Mouse (Mus musculus): ENCODE results near the gene Gm27179. TPM values are rescaled to one million over a fixed set of nuclear protein-coding genes. Genes with fewer than 3 reads are reported as not detected.
"Not testable (repeated sequence)": the region's sequence is repeated elsewhere in the genome, so short reads cannot be mapped to it uniquely, and the experiment has no call there.

The Gm27179 gene
- not detected for total RNA-seq (2021)

DNA sequence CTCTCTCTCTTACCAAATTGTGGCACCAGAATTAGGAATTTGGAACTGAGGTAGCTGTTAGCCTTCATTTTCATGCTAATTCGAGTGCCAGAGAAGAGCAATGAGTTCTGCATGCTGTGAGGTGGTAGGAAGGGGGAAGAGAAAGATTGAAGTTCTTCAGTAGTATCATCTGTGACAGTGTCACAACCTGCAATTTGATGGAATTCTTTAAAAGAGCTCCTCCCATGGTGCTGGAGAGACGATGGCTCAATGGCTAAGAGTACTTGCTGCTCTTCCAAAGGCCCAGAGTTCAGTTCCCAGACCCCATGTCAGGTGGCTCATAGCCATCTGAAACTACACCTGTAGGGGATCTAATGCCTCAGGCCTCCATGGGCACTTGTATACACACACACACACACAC is at the start of gene Gm27179:
TSS of gene Gm27179 (minus strand) at position 101 of the 400 bp plus-strand sequence.
- intact Hi-C loops (cut with DNase I); DNase-seq: not testable (repeated sequence)

DNA sequence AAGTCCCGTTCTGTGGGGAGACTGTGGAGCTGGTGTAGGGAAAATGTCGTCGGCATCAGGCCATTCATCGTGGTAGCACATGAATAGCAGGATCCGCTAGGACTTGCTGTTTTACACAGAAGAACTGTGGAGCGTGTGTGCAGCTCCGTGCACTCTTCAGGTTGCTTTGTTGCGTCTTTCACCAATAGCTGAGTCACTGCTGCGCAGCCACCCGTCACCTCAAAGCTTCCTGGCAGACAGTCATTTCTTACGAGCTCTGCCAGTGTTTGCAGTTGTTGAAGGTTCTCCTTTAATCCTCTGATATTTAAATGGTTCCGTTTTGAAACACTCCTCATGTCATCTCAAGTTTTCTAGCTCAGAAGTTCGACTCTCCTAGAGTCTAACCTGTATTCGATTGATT is 45.2 kb upstream of the Gm27179 start:
- intact Hi-C loops (cut with DNase I); DNase-seq: not testable (repeated sequence)

DNA sequence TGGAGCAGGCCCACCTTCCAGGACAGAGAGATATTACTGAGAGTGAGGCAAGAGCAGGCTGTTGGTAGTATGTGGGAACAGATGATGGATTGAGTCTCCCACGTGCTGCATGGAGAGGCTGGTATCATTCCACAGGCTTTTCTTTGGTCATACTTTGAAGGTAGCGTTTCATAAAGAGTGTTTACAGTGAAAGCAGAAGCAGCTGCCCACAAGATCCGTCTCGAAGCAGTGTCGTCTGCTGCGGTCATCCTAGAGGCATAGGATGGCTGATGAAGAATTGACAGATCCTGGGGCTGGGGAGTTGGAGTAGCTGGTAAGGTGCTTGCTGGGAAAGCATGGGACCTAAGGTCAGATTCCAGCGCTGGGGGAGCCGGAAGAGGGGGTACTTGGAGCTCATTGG is 44.5 kb upstream of the Gm27179 start:
- DNase-seq; intact Hi-C loops (cut with DNase I): not testable (repeated sequence)

DNA sequence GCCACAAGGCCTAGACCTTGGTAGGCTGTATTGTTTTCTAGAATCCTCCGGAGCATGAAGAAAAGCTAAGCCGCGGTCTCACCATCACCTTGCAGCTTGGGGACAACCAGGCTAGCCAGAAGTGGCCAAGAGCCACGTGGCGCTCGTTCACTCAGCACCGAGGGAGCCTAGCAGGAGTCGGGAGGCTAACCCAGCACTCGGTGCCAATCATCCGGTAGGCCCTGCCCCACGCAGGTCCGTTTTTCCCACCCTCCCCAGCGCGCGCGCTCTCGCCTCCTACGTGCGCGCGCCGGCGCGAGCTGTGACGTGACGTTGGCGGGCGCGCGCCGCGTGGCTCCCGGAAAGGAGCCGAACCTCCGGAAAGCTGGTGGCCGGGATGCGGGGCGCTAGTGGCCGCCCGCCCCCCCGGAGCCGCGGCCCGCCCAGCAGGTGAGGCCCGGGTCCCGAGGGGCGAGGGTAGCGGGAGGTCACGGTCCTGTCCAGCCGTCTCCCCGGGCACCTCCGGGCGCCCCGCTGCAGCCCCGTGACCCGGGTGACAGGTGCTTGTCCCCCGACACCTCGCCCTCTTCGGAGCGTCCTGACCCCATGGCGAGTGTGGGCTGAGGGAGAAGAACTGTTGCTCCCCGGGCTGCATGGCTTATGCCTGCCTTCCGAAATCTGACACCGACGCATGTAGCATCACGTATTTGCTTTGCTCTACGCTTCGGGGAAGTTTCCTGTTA is 42.9 kb upstream of the Gm27179 start, which contains the start of gene Entpd4b:
TSS of gene Entpd4b (plus strand) at position 315 of the 722 bp plus-strand sequence.
- intact Hi-C loops (cut with DNase I), result not testable (repeated sequence)

DNA sequence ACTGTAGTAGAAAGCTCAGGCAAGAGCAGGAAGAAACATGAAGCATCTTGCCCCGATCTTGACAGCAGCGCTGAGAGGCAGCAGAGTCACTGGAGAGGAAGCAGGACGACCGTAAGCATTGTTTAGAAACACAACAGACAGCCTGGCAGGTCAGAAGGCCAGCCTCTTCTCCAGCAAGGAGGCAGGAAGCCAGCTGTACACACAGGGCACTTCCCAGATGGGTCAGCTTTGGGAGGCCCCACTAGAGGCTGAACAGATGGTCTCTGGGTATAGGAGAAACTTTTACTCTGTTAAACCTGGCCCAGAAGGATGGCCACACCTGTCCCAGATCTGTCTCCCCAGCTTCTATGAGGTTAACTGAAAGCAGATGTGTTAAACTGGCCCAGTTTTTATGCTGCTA is 35.0 kb upstream of the Gm27179 start:
- intact Hi-C loops (cut with DNase I); DNase-seq: not testable (repeated sequence)

More for the DNA sequence above, 42.9 kb upstream of the Gm27179 start, which contains the start of gene Entpd4b:
- DNase-seq, result not testable (repeated sequence)

DNA sequence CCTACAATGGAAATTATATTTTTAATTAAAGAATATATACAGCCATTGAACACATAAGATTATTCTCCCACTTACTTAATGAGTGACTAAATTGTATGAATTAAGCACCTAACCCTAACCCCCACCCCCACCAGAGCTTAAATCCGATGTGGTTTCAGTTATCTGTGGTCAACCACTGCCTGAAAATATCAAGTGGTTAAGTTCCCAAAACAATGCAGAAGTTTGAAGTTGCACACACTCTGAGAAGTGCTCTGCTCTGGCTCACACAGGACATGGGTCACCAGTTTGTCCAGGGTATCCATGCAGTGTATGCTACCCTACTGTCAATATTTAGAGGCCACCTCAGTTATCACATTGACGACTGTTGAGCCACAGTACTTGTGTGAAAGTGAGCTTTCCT is 32.7 kb upstream of the Gm27179 start:
- intact Hi-C loops (cut with DNase I); DNase-seq: not testable (repeated sequence)

DNA sequence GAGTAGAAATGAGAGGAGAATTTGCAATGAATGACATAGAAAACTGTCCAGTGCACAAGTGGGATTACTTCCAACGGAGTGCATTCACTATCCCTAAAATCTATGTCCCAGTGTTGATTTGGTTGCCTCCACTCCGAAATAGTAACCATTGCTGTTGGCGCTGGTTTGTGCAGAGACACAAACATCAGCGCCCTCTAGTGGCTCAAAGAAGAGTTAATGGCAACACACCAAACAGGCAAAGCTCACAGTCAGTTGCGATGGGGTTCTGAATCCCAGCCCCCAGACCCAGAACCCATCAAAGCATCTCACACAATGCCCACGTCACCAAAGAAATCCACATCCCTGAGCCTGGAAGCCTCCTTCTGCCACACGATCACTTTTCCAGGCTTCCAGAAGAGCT is 31.7 kb upstream of the Gm27179 start:
- intact Hi-C loops (cut with DNase I); DNase-seq: not testable (repeated sequence)

DNA sequence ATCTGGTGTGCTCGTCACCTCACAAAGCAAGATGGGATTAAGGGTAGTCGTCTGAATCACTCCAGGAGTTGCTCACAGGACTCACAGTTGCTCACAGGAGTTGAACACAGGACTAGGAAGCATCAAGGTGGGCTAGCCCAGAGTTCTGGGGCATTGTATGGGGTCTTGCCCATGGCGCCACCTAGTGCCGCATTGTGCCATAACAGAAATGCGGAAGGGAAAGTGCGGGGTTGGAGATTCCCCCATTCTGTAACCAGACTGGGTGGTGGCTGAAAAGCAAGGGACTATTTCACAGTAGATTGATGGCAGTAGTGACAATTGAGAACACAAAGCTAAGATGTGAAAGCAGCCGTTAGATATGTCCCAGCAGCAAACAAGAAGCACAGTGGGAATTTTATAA is 30.3 kb upstream of the Gm27179 start:
- intact Hi-C loops (cut with DNase I); DNase-seq: not testable (repeated sequence)

DNA sequence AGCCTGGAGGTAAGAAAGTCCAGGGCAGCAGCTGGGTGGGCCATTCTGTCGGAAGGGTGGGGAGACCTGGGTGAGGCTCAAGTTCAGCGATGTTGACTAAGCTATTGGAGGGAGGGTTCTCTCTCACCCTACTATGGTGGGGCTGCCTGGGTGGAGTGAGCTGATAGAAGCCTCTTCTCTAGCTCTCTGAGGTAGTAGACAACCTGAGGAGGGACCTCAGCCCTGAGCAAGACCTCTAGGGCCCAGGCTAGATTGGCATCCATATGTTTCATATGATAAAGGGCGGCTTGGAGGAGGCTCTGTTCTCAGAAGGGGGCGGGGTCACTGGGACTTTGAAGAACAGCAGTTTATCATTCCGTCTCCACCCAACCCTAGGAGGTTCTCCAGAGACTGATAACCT is 27.8 kb upstream of the Gm27179 start:
- intact Hi-C loops (cut with DNase I); DNase-seq: not testable (repeated sequence)

DNA sequence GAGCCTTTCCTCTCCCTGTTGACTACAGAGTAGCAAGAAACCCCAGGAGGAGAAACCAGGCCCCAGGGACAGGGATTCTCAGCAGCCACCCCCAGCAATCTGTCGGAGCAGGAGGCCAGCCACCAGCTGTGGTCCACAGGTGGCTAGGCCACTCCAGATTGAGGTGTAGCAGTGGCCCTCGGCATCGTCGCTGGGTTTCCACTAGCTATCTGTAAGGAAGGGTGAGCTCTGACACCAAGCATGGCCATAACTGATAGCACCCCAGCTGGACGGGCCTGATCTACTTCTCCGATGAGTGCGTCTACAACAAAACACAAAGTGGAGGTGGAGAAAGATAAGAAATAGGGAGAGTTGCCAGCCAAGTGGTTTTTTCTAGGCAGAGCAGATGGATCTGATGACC is 24.2 kb upstream of the Gm27179 start:
- not testable (repeated sequence) for DNase-seq

DNA sequence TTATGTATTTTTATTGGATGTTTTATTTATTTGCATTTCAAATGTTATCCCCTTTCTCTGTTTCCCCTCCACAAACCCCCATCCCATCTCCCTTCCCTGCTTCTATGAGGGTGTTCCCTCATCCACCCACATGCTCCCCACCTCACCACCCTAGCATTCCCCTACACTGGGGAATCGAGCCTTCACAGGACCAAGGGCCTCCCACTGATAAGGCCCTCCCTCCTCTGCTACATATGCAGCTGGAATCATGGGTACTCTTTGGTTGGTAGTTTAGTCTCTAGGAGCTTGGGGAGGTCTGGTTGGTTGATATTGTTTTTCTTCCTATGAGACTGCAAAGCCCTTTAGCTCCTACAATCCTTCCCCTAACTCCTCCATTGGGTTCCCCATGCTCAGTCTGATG is 13.9 kb upstream of the Gm27179 start:
- DNase-seq; intact Hi-C loops (cut with DNase I): not testable (repeated sequence)

More for the DNA sequence above, 24.2 kb upstream of the Gm27179 start:
- intact Hi-C loops (cut with DNase I), result not testable (repeated sequence)

DNA sequence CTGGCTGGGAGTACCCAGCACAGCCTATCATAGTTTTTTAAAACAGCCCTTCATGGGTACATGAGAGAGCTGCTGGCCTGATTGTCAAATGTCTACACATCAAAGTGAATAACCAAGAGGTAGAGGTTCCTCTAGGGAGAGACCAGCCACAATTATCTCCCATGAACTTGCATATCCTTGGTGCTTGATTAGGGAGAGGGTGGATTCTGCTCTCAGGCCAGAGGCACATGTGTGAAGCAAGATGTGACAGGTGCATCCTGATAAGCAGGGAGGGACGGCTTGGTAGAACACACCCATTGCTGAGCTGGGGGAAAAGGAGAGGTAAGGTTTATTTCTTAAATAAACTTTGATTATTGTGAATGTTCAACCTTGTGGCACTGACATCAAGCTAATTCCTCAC is 10.7 kb upstream of the Gm27179 start:
- intact Hi-C loops (cut with DNase I); DNase-seq: not testable (repeated sequence)

DNA sequence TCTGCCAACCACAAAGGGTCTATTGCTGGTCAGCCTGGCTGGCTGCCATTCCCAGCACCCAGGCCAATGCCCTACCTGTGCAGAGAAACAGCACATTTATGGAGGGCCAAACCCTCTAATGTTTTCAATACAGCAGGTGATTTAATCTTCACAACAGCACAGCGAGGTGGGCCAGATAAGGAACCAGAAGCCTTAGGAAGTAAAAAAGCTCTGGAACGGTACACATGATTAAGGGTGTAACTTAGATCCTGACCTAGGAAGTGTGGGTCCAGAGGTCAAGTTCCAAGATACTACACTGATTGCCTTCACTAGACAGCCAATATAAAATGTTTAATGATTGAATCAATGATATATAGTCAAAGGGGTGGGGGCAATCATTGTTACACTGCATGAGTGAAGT is 8.5 kb upstream of the Gm27179 start:
- DNase-seq; intact Hi-C loops (cut with DNase I): not testable (repeated sequence)

DNA sequence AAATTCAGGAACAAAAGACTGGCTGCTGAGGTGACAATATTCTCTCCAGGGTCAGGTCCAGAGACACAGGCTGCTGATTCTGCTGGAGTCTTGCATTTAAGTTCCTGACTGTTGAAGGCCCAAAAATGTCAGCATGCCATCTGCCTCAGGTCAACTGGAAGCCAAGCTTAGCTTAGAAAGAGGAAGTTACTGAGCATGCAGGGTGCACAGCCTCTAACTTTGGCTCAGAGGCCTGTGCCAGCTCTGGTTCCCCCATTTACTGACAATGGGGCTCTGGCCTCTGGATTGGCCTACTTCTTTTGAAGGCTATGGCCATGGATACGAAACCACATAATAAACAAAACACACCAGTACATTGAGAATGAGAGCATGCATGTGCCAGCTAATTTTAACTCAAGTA is 5.3 kb downstream of the Gm27179 start:
- DNase-seq; intact Hi-C loops (cut with DNase I): not testable (repeated sequence)

DNA sequence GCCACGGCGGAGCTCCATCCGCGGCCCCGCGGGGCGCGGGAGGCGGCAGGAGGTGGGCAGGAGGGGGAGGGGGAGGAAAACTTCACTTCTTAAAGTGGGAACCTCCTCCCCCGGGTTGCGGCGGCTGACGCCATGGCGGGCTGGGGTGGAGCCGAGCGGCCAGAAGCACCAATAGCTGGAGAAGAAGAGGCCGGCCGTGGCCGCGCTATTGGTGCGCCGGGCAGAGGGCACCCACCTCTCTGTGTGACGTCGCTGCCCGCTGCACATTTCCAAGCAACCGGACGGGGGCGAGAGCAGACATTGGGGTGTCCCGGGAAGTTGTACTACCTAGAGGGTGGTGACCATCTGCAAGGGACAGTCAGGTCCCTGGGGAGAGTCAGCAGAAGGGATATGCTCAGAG is 9.2 kb downstream of the Gm27179 start, which contains the start of gene Gm16867:
TSS of gene Gm16867 (minus strand) at position 189 of the 400 bp plus-strand sequence.
- intact Hi-C loops (cut with DNase I); DNase-seq: not testable (repeated sequence)

DNA sequence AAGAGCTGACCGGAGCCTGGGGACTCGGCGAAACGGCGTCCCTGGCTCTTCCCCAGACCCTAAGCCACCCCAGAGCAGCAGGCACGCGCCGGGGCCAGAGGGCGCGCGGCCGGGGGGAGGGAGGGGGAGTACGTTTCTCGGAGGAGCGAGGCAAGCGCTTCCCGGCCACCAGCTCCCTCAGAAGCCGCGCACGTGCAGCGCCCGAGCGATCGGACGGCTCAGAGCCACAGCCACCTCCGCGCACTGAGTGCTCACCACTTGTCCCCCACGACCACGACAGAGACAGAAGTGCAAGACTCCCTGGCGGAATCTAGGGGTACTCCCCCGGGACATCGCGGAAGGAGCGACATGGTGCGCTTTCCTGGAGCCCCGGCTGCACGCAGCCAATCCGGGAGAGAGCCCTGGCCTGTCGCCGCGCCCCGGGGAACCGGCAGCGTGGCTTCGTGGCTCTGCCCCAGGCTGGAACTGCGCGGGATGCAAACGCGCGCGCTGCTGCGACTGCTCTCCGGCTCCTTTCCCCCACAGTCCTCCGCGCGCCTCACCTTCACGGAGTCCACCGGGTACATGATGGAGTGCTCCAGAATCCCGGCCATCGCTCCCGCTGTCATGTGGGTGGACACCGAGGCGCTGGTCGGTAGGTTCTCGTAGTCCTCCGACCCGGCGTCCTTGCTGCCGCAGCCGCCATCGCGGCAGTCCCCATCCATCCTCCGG is 9.8 kb downstream of the Gm27179 start:
- DNase-seq; intact Hi-C loops (cut with DNase I): not testable (repeated sequence)

DNA sequence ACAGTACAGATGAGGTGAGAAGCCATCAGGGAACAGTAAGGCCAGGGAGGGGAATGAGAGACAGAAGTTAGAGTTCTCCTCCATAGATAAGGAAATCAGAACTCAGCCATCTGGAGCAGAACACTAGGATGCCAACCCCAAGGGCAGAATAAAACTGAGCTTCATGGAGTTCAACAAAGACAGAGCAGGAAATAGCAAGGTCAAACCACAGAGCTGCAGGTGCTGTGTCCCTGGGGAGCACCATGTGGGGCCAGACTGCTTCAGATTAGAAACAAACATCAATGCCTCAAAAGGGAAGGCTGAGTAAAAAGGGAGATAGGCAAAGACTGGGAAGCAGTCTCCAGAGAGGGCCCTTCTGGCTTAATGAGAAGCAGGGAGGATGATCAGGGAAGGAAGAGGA is 16.1 kb downstream of the Gm27179 start:
- not testable (repeated sequence) for DNase-seq

DNA sequence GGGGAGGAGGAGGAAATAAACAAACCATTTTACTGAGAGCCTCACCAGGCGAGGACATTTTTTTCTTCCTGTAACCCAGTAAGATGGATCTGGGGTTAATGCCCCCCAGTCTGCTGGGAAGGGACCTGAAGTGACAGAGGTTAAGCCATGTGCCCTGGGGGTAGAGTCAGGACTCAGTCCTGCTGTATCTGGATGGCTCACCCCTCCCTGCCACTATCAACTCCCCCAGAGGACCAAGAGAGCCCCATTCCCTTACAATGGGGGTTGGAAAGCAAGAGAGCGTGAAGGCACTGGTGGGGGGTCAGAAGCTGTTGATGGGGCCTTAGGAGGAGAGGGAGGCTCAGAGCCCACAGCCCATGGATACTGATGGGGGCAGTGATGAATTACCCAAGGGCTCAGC is 17.4 kb downstream of the Gm27179 start:
- intact Hi-C loops (cut with DNase I); DNase-seq: not testable (repeated sequence)

More for the DNA sequence above, 16.1 kb downstream of the Gm27179 start:
- intact Hi-C loops (cut with DNase I), result not testable (repeated sequence)

DNA sequence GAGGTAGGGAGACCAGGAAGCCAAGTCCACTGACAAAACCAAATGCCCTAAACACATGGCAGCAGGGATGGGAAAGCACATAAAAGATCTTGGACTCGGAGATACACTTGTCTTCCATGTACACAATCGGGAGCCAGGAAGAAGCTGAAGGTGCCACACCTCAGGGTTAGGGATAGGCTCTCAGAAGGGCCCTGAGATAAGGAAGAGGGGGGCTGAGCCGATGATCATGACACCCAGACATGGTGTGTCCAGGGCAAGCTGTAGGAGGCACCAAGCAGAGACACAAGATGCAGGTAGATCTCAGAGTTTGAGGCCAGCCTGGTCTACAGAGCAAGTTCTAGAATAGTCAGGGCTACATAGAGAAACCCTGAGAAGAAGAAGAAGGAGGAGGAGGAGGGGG is 17.8 kb downstream of the Gm27179 start:
- DNase-seq; intact Hi-C loops (cut with DNase I): not testable (repeated sequence)

DNA sequence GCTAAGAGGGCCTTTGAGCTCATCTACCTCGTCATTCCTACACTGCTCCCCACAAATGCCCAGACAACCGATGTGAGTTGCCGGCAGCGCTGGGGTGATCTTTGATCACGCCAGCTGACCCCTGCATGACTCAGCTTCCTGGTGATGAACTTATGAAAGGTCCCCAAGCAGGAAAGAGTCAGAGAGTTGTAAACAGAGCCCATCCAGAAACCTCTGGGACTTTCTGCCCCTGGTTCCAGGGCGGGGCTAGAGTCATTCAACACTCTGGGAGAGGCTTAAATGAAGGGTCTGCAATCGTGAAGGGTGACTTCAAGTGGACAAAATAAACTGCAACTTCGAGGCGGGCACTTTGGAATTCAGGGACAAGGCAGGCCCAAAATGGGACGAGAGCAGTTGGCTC is 24.3 kb downstream of the Gm27179 start:
- DNase-seq; intact Hi-C loops (cut with DNase I): not testable (repeated sequence)

DNA sequence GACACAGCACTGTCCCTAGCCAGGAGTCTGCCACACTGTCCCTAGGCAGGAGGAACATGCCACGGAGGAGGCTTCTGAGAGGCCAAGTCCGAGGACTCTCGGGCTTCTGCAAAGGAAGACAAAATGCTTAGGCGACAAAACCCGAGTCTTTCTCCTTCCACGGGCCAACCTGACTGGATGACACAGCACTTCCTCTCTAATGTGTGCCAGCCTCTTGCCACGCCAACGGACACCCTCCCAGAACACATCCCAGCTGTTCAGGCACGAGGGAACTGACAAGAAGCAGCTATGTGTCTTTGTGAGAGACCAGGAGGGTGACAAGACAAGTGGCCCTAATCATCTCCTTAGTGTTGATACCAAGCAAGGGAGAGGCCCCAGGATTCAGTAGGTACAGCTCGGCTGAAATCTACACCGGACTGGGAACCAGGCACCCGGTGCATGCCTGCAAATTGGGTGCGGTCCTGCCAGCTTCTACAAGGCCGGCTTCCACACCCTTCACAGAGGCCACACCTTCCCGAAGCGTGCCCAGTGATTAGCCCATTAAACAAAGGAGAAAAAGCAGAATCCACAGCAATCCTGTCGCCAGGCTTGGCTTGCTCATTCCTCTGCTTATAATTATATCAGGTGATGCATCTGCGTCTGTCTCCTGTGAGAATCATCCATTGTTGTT is 26.7 kb downstream of the Gm27179 start:
- intact Hi-C loops (cut with DNase I); DNase-seq: not testable (repeated sequence)
